Mouse (Mus musculus): ENCODE results near the gene Gnat3. TPM values are rescaled to one million over a fixed set of nuclear protein-coding genes. Genes with fewer than 3 reads are reported as not detected.

Gene Gnat3
- polyA plus RNA-seq, 1 experiment from 2014 or later = not detected

- Histone ChIP-seq H3K9me3 (replicated peaks) (no peaks in the 10 kb centered on the region), H3K4me3 (replicated peaks) (no peak overlapping the region), H3K4me2 (replicated peaks) (no peak overlapping the region), H3K9ac (no peak overlapping the region), H3K4me1 (no peaks in the 10 kb centered on the region), H3K27me3 (no peaks in the 10 kb centered on the region), H3K27ac (replicated peaks) (no peak overlapping the region), H3K36me3 (no peaks in the 10 kb centered on the region)
- ATAC-seq (ENCODE audit: insufficient number of reproducible peaks, low FRiP score, low TSS enrichment, low read depth) = no peak
Observed at GRCm38 (mm10) chr5:18007067-18007466, 44.7 kb downstream of the Gnat3 start.

DNA sequence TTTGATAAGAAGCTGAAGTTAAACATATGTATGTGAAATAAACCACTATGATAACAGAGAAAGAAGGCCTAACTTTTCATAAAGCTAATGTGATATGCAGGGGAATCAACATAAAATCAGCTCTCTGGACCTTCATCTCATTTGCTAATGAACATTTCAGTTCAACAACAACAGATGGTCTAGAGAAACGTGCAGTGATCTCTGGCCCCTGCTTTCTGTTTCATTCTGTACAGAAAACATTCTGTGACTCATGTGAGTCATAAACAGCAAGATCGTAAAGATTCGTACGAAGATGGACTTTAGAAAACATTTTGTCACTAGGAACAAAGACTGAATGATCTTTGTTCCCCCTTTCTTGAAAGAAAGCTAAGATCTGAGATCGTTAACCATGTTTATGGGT lies 48.0 kb downstream of the Gnat3 start:
- no peak overlapping the region for H3K27ac ChIP-seq (replicated peaks)
- H3K4me2 ChIP-seq (replicated peaks) = no peak overlapping the region
- no peak overlapping the region for H3K4me3 ChIP-seq (replicated peaks)
- H3K4me1 ChIP-seq = no peaks in the 10 kb centered on the region
- 79% methylated on average over 5 of the region's 5 CpGs for WGBS
- no peaks in the 10 kb centered on the region for H3K9me3 ChIP-seq (replicated peaks)
- no peak overlapping the region for H3K9ac ChIP-seq
- ATAC-seq (ENCODE audit: insufficient number of reproducible peaks, low FRiP score, low TSS enrichment, low read depth) = no peak
- no peaks in the 10 kb centered on the region for H3K27me3 ChIP-seq
- H3K36me3 ChIP-seq = no peaks in the 10 kb centered on the region

DNA sequence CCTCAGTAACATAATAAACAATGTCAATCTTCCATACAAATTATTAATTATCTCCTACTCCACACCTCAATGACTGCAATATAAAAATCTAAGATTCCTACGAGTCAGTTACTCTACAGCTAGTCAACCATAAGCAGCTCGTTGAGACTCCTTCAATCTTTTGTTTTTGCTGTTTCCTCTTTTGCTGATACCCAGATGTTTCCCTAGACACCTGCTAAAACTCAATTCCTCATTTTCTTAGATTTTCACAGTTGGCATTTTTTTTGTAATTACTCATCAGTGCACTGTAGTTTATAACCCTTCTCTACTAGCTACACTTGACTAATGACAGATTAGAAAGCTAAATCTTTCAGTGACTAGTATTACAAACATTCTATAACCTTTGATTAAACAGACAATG lies 50.8 kb downstream of the Gnat3 start:
- Histone ChIP-seq H3K4me2 (replicated peaks) (no peak overlapping the region), H3K4me1 (no peaks in the 10 kb centered on the region), H3K4me3 (replicated peaks) (no peak overlapping the region), H3K27me3 (no peaks in the 10 kb centered on the region), H3K9ac (no peak overlapping the region), H3K9me3 (replicated peaks) (no peaks in the 10 kb centered on the region), H3K36me3 (no peaks in the 10 kb centered on the region), H3K27ac (replicated peaks) (no peak overlapping the region)
- 63% methylated on average over 2 of the region's 2 CpGs for WGBS
- no peak for ATAC-seq (ENCODE audit: insufficient number of reproducible peaks, low FRiP score, low TSS enrichment, low read depth)

DNA sequence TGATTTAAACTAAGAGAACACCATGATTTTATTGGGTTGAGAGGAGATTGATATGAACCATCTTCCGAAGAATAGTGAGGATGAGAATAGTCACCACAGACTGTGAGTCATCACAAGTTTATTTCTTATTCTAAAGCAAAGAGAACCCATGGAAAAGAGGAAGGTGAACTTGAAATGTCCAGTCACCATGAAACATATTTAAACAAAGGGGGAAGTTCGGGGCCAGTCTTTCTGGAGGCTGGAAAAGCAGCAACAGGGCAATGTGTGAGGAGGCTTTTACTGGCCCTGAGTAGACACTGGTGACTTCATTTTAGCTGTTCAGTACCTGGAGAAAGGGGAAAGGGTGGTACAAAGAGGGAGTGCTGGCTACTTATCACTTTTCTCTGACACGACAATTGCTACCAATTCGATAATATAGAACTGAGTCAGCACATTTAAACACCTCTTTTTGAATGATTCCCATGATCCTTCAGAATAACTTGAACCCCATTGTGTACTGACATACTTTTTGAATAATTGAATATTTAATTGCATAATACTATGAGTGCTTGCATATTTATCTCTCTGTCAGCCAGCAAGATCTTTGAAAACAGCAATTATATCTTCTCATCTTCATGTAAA lies 52.0 kb downstream of the Gnat3 start:
- Histone ChIP-seq H3K9me3 (replicated peaks) (no peaks in the 10 kb centered on the region), H3K27me3 (no peaks in the 10 kb centered on the region), H3K4me2 (replicated peaks) (no peak overlapping the region), H3K36me3 (no peaks in the 10 kb centered on the region), H3K4me3 (replicated peaks) (no peak overlapping the region), H3K4me1 (no peaks in the 10 kb centered on the region), H3K9ac (no peak overlapping the region), H3K27ac (replicated peaks) (no peak overlapping the region)
- 85% methylated on average over 4 of the region's 4 CpGs for WGBS
- ATAC-seq (ENCODE audit: insufficient number of reproducible peaks, low FRiP score, low TSS enrichment, low read depth) = no peak

- Histone ChIP-seq H3K27me3 (no peaks in the 10 kb centered on the region), H3K36me3 (no peaks in the 10 kb centered on the region), H3K4me1 (no peaks in the 10 kb centered on the region), H3K9ac (no peak overlapping the region), H3K9me3 (replicated peaks) (no peaks in the 10 kb centered on the region), H3K4me2 (replicated peaks) (no peak overlapping the region), H3K4me3 (replicated peaks) (no peak overlapping the region), H3K27ac (replicated peaks) (no peak overlapping the region)
- ATAC-seq (ENCODE audit: insufficient number of reproducible peaks, low FRiP score, low TSS enrichment, low read depth) = no peak
Observed at GRCm38 (mm10) chr5:18023347-18023746, 61.0 kb downstream of the Gnat3 start.

- Histone ChIP-seq H3K9me3 (replicated peaks) (no peaks in the 10 kb centered on the region), H3K27ac (replicated peaks) (no peak overlapping the region), H3K27me3 (no peaks in the 10 kb centered on the region), H3K4me3 (replicated peaks) (no peak overlapping the region), H3K36me3 (no peaks in the 10 kb centered on the region), H3K4me1 (no peaks in the 10 kb centered on the region), H3K4me2 (replicated peaks) (no peak overlapping the region), H3K9ac (no peak overlapping the region)
- WGBS = 87% methylated on average over 3 of the region's 3 CpGs
- no peak for ATAC-seq (ENCODE audit: insufficient number of reproducible peaks, low FRiP score, low TSS enrichment, low read depth)
Observed at GRCm38 (mm10) chr5:18027531-18027930, 65.2 kb downstream of the Gnat3 start.

DNA sequence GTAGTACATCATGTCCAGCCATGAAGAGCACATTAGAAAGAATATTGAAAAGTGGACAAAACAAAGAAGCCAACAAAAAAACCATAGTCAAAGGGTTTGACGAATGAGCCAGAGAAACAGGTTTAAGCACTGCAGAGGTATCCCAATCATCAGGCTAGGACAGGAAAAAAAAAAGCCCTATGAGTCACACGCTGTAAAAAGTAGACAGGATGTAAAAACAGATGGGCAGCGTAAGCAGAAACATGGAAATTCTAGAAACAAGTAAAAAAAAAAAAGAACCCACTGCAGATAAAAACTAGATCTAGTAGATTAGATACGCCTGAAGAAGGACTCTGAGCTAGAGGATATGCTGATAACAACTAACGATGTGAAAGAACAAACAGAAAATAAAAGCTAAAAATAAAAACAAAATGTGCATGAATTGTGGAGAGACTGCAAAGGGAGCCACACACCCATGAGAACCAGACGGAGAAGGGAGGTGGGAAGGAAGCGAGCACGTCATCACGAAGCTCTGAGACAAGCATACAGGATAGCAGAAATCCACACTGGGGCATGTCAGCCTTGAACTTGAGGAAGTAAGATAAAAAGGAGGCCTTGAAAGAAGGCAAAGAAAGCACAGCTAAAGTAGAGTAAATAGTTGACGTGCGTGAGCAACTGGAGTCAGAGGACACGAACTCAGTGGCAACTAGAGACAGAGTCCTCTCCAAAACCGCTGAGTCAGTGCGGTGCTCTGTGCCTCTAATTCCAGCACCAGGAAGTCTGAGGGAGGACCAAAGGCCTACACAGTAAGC lies 73.7 kb downstream of the Gnat3 start:
- Histone ChIP-seq H3K9me3 (replicated peaks) (0 out of 2 replicates have a peak, but pooled peaks cover 5% of the 10 kb centered on the region), H3K27ac (replicated peaks) (no peak overlapping the region), H3K9ac (no peak overlapping the region), H3K4me3 (replicated peaks) (no peak overlapping the region), H3K36me3 (no peaks in the 10 kb centered on the region), H3K27me3 (no peaks in the 10 kb centered on the region), H3K4me2 (replicated peaks) (no peak overlapping the region), H3K4me1 (no peaks in the 10 kb centered on the region)
- ATAC-seq (ENCODE audit: insufficient number of reproducible peaks, low FRiP score, low TSS enrichment, low read depth) = no peak
- 72% methylated on average over 14 of the region's 14 CpGs for WGBS

- Histone ChIP-seq H3K4me1 (no peaks in the 10 kb centered on the region), H3K9ac (no peak overlapping the region), H3K4me3 (replicated peaks) (no peak overlapping the region), H3K9me3 (replicated peaks) (no peaks in the 10 kb centered on the region), H3K27ac (replicated peaks) (no peak overlapping the region), H3K27me3 (no peaks in the 10 kb centered on the region), H3K36me3 (no peaks in the 10 kb centered on the region), H3K4me2 (replicated peaks) (no peak overlapping the region)
- no peak for ATAC-seq (ENCODE audit: insufficient number of reproducible peaks, low FRiP score, low TSS enrichment, low read depth)
- 4% methylated on average over 2 of the region's 2 CpGs for WGBS
Observed at GRCm38 (mm10) chr5:18043022-18043421, 80.7 kb downstream of the Gnat3 start.

DNA sequence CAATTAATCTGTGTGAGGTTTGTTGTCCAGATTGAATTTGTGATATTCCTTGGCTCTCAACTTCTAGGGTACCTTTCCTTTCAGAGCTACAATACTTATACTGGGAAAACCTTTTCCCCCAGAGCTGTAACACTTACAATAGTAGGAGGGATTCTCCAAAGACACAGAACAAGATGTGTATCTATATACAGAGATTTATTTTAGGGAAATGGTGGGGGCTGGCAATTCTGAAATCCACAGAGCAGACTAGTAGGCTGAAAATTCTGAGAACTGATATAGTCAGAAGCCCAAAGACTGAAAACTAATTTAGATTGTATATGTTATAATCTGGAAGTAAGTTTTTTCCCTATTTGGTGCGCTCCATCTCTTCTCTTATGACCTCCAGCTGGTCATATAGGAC lies 86.5 kb downstream of the Gnat3 start:
- Histone ChIP-seq H3K27me3 (no peaks in the 10 kb centered on the region), H3K4me3 (replicated peaks) (no peak overlapping the region), H3K4me1 (no peaks in the 10 kb centered on the region), H3K9me3 (replicated peaks) (no peaks in the 10 kb centered on the region), H3K9ac (no peak overlapping the region), H3K4me2 (replicated peaks) (no peak overlapping the region), H3K36me3 (no peaks in the 10 kb centered on the region), H3K27ac (replicated peaks) (no peak overlapping the region)
- 92% methylated on average over 1 of the region's 1 CpGs for WGBS
- ATAC-seq (ENCODE audit: insufficient number of reproducible peaks, low FRiP score, low TSS enrichment, low read depth) = no peak

DNA sequence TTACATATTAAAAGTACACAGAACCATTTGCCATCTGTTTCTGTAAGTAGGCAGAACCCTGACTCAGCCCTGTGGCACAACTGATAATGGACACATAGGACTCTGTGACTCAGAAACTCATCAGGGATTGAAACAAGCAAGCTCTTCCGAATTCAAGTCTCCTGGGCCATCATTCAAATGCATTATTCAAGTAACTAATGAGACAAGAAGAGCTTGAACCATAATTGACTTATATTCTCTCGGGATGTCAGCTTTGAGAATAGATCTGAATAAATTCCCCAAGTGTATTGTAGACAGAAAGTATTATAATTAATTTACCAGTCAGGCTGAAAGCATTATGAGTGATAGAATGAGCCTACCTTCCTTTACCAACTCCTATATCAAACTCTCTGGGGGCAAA lies 93.0 kb downstream of the Gnat3 start:
- Histone ChIP-seq H3K4me3 (replicated peaks) (no peak overlapping the region), H3K9ac (no peak overlapping the region), H3K27ac (replicated peaks) (no peak overlapping the region), H3K27me3 (no peaks in the 10 kb centered on the region), H3K4me1 (no peaks in the 10 kb centered on the region), H3K4me2 (replicated peaks) (no peak overlapping the region), H3K36me3 (no peaks in the 10 kb centered on the region), H3K9me3 (replicated peaks) (no peaks in the 10 kb centered on the region)
- no peak for ATAC-seq (ENCODE audit: insufficient number of reproducible peaks, low FRiP score, low TSS enrichment, low read depth)
- WGBS = 61% methylated on average over 2 of the region's 2 CpGs
